Mouse (Mus musculus) CH12.LX (cell line): ENCODE data around the gene Cirbp. TPM values are rescaled to one million over a fixed set of nuclear protein-coding genes. Genes with fewer than 3 reads are reported as not detected.
A peak's percentile ranks its signal among the peaks of the same experiment; 100 is the strongest.

Experiments
- DNase-seq: peaks from one replicate; pipeline ENCODE4 v3.0.0-alpha.2; 2013; ENCODE audit errors: extremely low read depth
- H3K27ac ChIP-seq: 2 replicates; pipeline ENCODE4 v1.5.1; 2012; ENCODE audit warnings: low read depth, mild to moderate bottlenecking, control low read depth, moderate library complexity; ENCODE audit not compliant: insufficient read depth
- H3K27me3 ChIP-seq: replicated peaks from 2 replicates; pipeline ENCODE3; 2012; ENCODE audit warnings: inconsistent platforms
- H3K36me3 ChIP-seq, 2 experiments: replicated peaks in 1 of 2; 2 replicates each; pipeline versions ENCODE3 to v1.6.1; 2012; ENCODE audit warnings: inconsistent platforms in 1 of 2, low read length in 1 of 2, mild to moderate bottlenecking in 1 of 2, mixed read lengths in 1 of 2, moderate library complexity in 1 of 2; ENCODE audit not compliant: control insufficient read depth in 1 of 2, insufficient read depth in 1 of 2
- H3K4me1 ChIP-seq, 2 experiments: 2 replicates each; pipeline ENCODE4 v1.6.1; 2012; ENCODE audit warnings: inconsistent platforms in 1 of 2, moderate library complexity in 1 of 2; ENCODE audit not compliant: insufficient read depth in 2 of 2, control insufficient read depth in 1 of 2
- H3K4me2 ChIP-seq: 2 replicates; pipeline ENCODE4 v1.6.1; 2012; ENCODE audit warnings: low read depth, mild to moderate bottlenecking, control low read depth; ENCODE audit not compliant: poor library complexity, insufficient read depth, severe bottlenecking
- H3K4me3 ChIP-seq, 3 experiments: fragments of 150-350 bp in 1 of 3; sonication (generic) in 1 of 3; replicated peaks in 1 of 3; 2 replicates each; pipeline versions ENCODE3 to v1.5.1; 2011 to 2012; ENCODE audit warnings: low read depth in 2 of 3, low read length in 2 of 3, mild to moderate bottlenecking in 2 of 3, moderate library complexity in 2 of 3, control low read depth in 1 of 3, improper control_type of control experiment in 1 of 3, inconsistent platforms in 1 of 3, mixed read lengths in 1 of 3; ENCODE audit not compliant: poor library complexity in 1 of 3
- H3K79me2 ChIP-seq: replicated peaks from 2 replicates; pipeline ENCODE4 v1.6.1; 2012; ENCODE audit warnings: mild to moderate bottlenecking, moderate library complexity; ENCODE audit not compliant: control insufficient read depth, poor library complexity, insufficient read depth, severe bottlenecking; ENCODE audit errors: extremely low read depth
- H3K9ac ChIP-seq: 2 replicates; pipeline ENCODE4 v1.6.1; 2012; ENCODE audit warnings: low read depth, mild to moderate bottlenecking, control low read depth, moderate library complexity; ENCODE audit not compliant: insufficient read depth
- H3K9me3 ChIP-seq: replicated peaks from 2 replicates; pipeline ENCODE3; 2012; ENCODE audit warnings: low read length, inconsistent platforms, mixed read lengths
- BHLHE40 ChIP-seq: IDR thresholded peaks from 2 replicates; pipeline ENCODE4 v1.6.1; 2011; ENCODE audit warnings: mild to moderate bottlenecking, low read depth, low read length, improper control_type of control experiment
- CHD2 ChIP-seq: IDR thresholded peaks from 2 replicates; pipeline ENCODE4 v1.6.1; 2011; ENCODE audit warnings: low read length, improper control_type of control experiment
- ELF1 ChIP-seq: IDR thresholded peaks from 2 replicates; pipeline ENCODE4 v1.6.1; 2014; ENCODE audit warnings: low read depth, mild to moderate bottlenecking, inconsistent platforms, low read length, improper control_type of control experiment
- GABPA ChIP-seq: IDR thresholded peaks from 2 replicates; pipeline ENCODE4 v1.6.1; 2012; ENCODE audit warnings: low read depth, low read length, improper control_type of control experiment, inconsistent platforms; ENCODE audit not compliant: insufficient replicate concordance
- HCFC1 ChIP-seq: IDR thresholded peaks from 2 replicates; pipeline ENCODE4 v1.6.1; 2012; ENCODE audit warnings: low read depth, mild to moderate bottlenecking, inconsistent platforms, low read length, improper control_type of control experiment
- JUN ChIP-seq: IDR thresholded peaks from 2 replicates; pipeline ENCODE4 v1.6.1; 2011; ENCODE audit warnings: low read depth, mild to moderate bottlenecking, low read length, improper control_type of control experiment, moderate library complexity; ENCODE audit not compliant: insufficient read depth
- MAFK ChIP-seq: IDR thresholded peaks from 2 replicates; pipeline ENCODE4 v1.6.1; 2011; ENCODE audit warnings: low read length, improper control_type of control experiment; ENCODE audit not compliant: insufficient replicate concordance
- MAX ChIP-seq: IDR thresholded peaks from 2 replicates; pipeline ENCODE4 v1.6.1; 2011; ENCODE audit warnings: low read length, improper control_type of control experiment
- MAZ ChIP-seq: IDR thresholded peaks from 2 replicates; pipeline ENCODE4 v1.6.1; 2012; ENCODE audit warnings: low read depth, mild to moderate bottlenecking, inconsistent platforms, low read length, improper control_type of control experiment, moderate library complexity
- MEF2A ChIP-seq: IDR thresholded peaks from 2 replicates; pipeline ENCODE4 v1.6.1; 2014; ENCODE audit warnings: low read depth, mild to moderate bottlenecking, inconsistent platforms, low read length, improper control_type of control experiment, borderline replicate concordance
- MXI1 ChIP-seq: IDR thresholded peaks from 2 replicates; pipeline ENCODE4 v1.6.1; 2011; ENCODE audit warnings: mild to moderate bottlenecking, low read depth, low read length, improper control_type of control experiment
- MYC ChIP-seq: IDR thresholded peaks from 2 replicates; pipeline ENCODE4 v1.6.1; 2011; ENCODE audit warnings: low read depth, mild to moderate bottlenecking, improper control_type of control experiment, low read length
- NELFE ChIP-seq: IDR thresholded peaks from 2 replicates; pipeline ENCODE4 v1.6.1; 2011; ENCODE audit warnings: low read depth, low read length, improper control_type of control experiment
- POLR2A ChIP-seq: IDR thresholded peaks from 2 replicates; pipeline ENCODE4 v1.6.1; 2011; ENCODE audit warnings: low read depth, mild to moderate bottlenecking, improper control_type of control experiment, low read length
- RAD21 ChIP-seq: IDR thresholded peaks from 2 replicates; pipeline ENCODE4 v1.6.1; 2011; ENCODE audit warnings: low read depth, mild to moderate bottlenecking, low read length, improper control_type of control experiment, moderate library complexity
- RCOR1 ChIP-seq: conservative IDR thresholded peaks from 2 replicates; pipeline ENCODE4 v1.6.1; 2012; ENCODE audit warnings: low read depth, mild to moderate bottlenecking, inconsistent platforms, low read length, improper control_type of control experiment
- SIN3A ChIP-seq: IDR thresholded peaks from 2 replicates; pipeline ENCODE4 v1.6.1; 2012; ENCODE audit warnings: low read length, improper control_type of control experiment, inconsistent platforms
- SMC3 ChIP-seq: IDR thresholded peaks from 2 replicates; pipeline ENCODE4 v1.6.1; 2011; ENCODE audit warnings: low read depth, low read length, improper control_type of control experiment
- TBP ChIP-seq: conservative IDR thresholded peaks from 2 replicates; pipeline ENCODE4 v1.6.1; 2011; ENCODE audit warnings: low read depth, low read length, improper control_type of control experiment
- TCF12 ChIP-seq: IDR thresholded peaks from 2 replicates; pipeline ENCODE4 v1.6.1; 2014; ENCODE audit warnings: low read depth, mild to moderate bottlenecking, inconsistent platforms, low read length, improper control_type of control experiment
- UBTF ChIP-seq: IDR thresholded peaks from 2 replicates; pipeline ENCODE4 v1.6.1; 2012; ENCODE audit warnings: low read depth, mild to moderate bottlenecking, inconsistent platforms, low read length, improper control_type of control experiment, moderate library complexity
- USF1 ChIP-seq: IDR thresholded peaks from 2 replicates; pipeline ENCODE4 v1.6.1; 2014; ENCODE audit warnings: low read depth, mild to moderate bottlenecking, inconsistent platforms, low read length, improper control_type of control experiment
- USF2 ChIP-seq: conservative IDR thresholded peaks from 2 replicates; pipeline ENCODE4 v1.6.1; 2011; ENCODE audit warnings: low read depth, low read length, improper control_type of control experiment
- ZC3H11A ChIP-seq: IDR thresholded peaks from 2 replicates; pipeline ENCODE4 v1.6.1; 2012; ENCODE audit warnings: low read depth, mild to moderate bottlenecking, inconsistent platforms, low read length, improper control_type of control experiment
- ZKSCAN1 ChIP-seq: IDR thresholded peaks from 2 replicates; pipeline ENCODE4 v1.6.1; 2012; ENCODE audit warnings: low read depth, inconsistent platforms, low read length, improper control_type of control experiment, borderline replicate concordance
- ZMIZ1 ChIP-seq: IDR thresholded peaks from 2 replicates; pipeline ENCODE4 v1.6.1; 2012; ENCODE audit warnings: low read depth, mild to moderate bottlenecking, inconsistent platforms, low read length, improper control_type of control experiment
- ZNF384 ChIP-seq: IDR thresholded peaks from 2 replicates; pipeline ENCODE4 v1.6.1; 2012; ENCODE audit warnings: low read depth, low read length, improper control_type of control experiment, inconsistent platforms
- dilution Hi-C: fragments of 300-500 bp; cut with MboI; formaldehyde crosslinking; loops from 2 replicates; pipeline ENCODE4 v1.14.3; 2020; ENCODE audit warnings: low sequenced_read_pairs; ENCODE audit not compliant: extremely low pct_unique_long_range_greater_than_20kb, extremely low pct_ligation_motif_present
- in situ Hi-C: fragments of 300-500 bp; cut with MboI; formaldehyde crosslinking; loops from 3 replicates; pipeline ENCODE4 v1.14.3; 2019; ENCODE audit warnings: low sequenced_read_pairs, low pct_ligation_motif_present, low pct_unique_long_range_greater_than_20kb, mixed read lengths
- polyA plus RNA-seq: library from polyadenylated mRNA; unstranded; fragments of >175 nt; gene quantifications from 2 replicates; pipeline ENCODE4 v1.2.1, GENCODE M21; 2012; ENCODE audit warnings: low read depth; ENCODE audit not compliant: insufficient read length
- total RNA-seq, 2 experiments: library from RNA; depleted of rRNA; stranded (reverse); fragments of 300-350 nt in 1 of 2; fragments of >200 nt in 1 of 2; gene quantifications; 2 replicates each; pipeline ENCODE4 v1.2.3; 2012 to 2014

The Cirbp gene
- total and polyA plus RNA-seq, 3 experiments: 27.0 to 40.2 (median 34.4) TPM

- H3K9me3 ChIP-seq: no peaks in the 10 kb centered on the region
- peaks cover 7 to 21% of the 10 kb centered on the region in 2 experiments for H3K36me3 ChIP-seq
- H3K4me1 ChIP-seq: peaks cover 12 to 35% of the 10 kb centered on the region in 2 experiments
- dilution Hi-C loops: no loop called here
- H3K4me2 ChIP-seq: no peak overlapping the region
- in situ Hi-C loops: no loop called here
- H3K79me2 ChIP-seq: no peaks in the 10 kb centered on the region
- peaks cover 25% of the 10 kb centered on the region for H3K27me3 ChIP-seq
- no peak overlapping the region for H3K4me3 ChIP-seq
- no peak for TF ChIP-seq CHD2
- TF ChIP-seq MXI1: no peak
- TF ChIP-seq POLR2A: no peak
- no peak for TF ChIP-seq ZKSCAN1
- TF ChIP-seq TCF12: no peak
- no peak for TF ChIP-seq UBTF
- TF ChIP-seq GABPA: no peak
- no peak for TF ChIP-seq RAD21
- TF ChIP-seq ZNF384: no peak
- no peak for TF ChIP-seq JUN
- TF ChIP-seq MAFK: no peak
- no peak for TF ChIP-seq MAX
- TF ChIP-seq SMC3: no peak
- no peak for TF ChIP-seq SIN3A
- TF ChIP-seq MAZ: no peak
- no peak for TF ChIP-seq USF1
- TF ChIP-seq MEF2A: no peak
- no peak for DNase-seq
- no peak overlapping the region for H3K27ac ChIP-seq
- no peak overlapping the region for H3K9ac ChIP-seq
These were observed 28.7 kb upstream of the Cirbp start for GRCm38 (mm10) chr10:80136952-80137625.

GRCm38 (mm10) chr10:80137626-80138552 is 27.9 kb upstream of the Cirbp start:
- Histone ChIP-seq H3K4me3 (no peak overlapping the region), H3K4me2 (peak overlapping the region; percentile 63; the same call in 1 of the 2 replicates), H3K9me3 (no peaks in the 10 kb centered on the region), H3K27ac (no peak overlapping the region), H3K4me1 (peaks cover 12 to 37% of the 10 kb centered on the region in 2 experiments), H3K36me3 (peaks cover 3 to 14% of the 10 kb centered on the region in 2 experiments), H3K27me3 (peaks cover 25% of the 10 kb centered on the region), H3K9ac (no peak overlapping the region), H3K79me2 (peaks cover 7% of the 10 kb centered on the region)
- in situ Hi-C loops (no loop called here), dilution Hi-C loops (no loop called here)
- no peak for TF ChIP-seq ZMIZ1
- TF ChIP-seq UBTF: no peak
- TF ChIP-seq MYC: no peak
- TF ChIP-seq ZC3H11A: no peak
- TF ChIP-seq NELFE: no peak
- no peak for TF ChIP-seq ZNF384
- TF ChIP-seq USF2: no peak
- no peak for TF ChIP-seq HCFC1
- no peak for TF ChIP-seq RCOR1
- TF ChIP-seq CHD2: no peak
- TF ChIP-seq TBP: no peak
- TF ChIP-seq ELF1: no peak
- no peak for TF ChIP-seq BHLHE40
- DNase-seq: no peak
